Mouse (Mus musculus) embryonic facial prominence, embryonic 11.5 days (tissue): ENCODE results near the gene B3galt5. TPM values are rescaled to one million over a fixed set of nuclear protein-coding genes. Genes with fewer than 3 reads are reported as not detected.
"Not testable (repeated sequence)": the region's sequence is repeated elsewhere in the genome, so short reads cannot be mapped to it uniquely, and the experiment has no call there.

Experiments
- ATAC-seq: fragments of 200-750 bp; cut with Nextera tagmentation; replicated peaks from 2 replicates; pipeline ENCODE4 v1.8.0; 2017; ENCODE audit warnings: low read depth; ENCODE audit not compliant: insufficient number of reproducible peaks, low FRiP score, low TSS enrichment
- DNase-seq: peaks from one replicate; pipeline ENCODE4 v3.0.0-alpha.2; 2015; ENCODE audit warnings: low spot score
- H3K27ac ChIP-seq: fragments of 300-500 bp; sonication (generic); replicated peaks from 2 replicates; pipeline ENCODE4 v1.5.1; 2014; ENCODE audit warnings: mild to moderate bottlenecking, low read depth, low read length, control low read depth
- H3K27me3 ChIP-seq: fragments of 300-500 bp; sonication (generic); 2 replicates; pipeline ENCODE4 v1.6.1; 2014; ENCODE audit warnings: mild to moderate bottlenecking, low read length, moderate library complexity, mixed read lengths; ENCODE audit not compliant: control insufficient read depth, insufficient read depth
- H3K36me3 ChIP-seq: fragments of 300-500 bp; sonication (generic); replicated peaks from 2 replicates; pipeline ENCODE4 v1.6.1; 2014; ENCODE audit warnings: low read depth, mild to moderate bottlenecking, low read length, moderate library complexity, mixed read lengths; ENCODE audit not compliant: control insufficient read depth, insufficient read depth
- H3K4me1 ChIP-seq: fragments of 300-500 bp; sonication (generic); 2 replicates; pipeline ENCODE4 v1.6.1; 2014; ENCODE audit warnings: low read length, mixed read lengths; ENCODE audit not compliant: control insufficient read depth, insufficient read depth
- H3K4me2 ChIP-seq: fragments of 300-500 bp; sonication (generic); 2 replicates; pipeline ENCODE4 v1.6.1; 2014; ENCODE audit warnings: low read depth, mild to moderate bottlenecking, control low read depth, low read length, moderate library complexity
- H3K4me3 ChIP-seq: fragments of 300-500 bp; sonication (generic); 2 replicates; pipeline ENCODE4 v1.5.1; 2014; ENCODE audit warnings: low read depth, low read length, control low read depth
- H3K9ac ChIP-seq: fragments of 300-500 bp; sonication (generic); replicated peaks from 2 replicates; pipeline ENCODE4 v1.6.1; 2014; ENCODE audit warnings: mild to moderate bottlenecking, control low read depth, low read length
- H3K9me3 ChIP-seq: fragments of 300-500 bp; sonication (generic); replicated peaks from 2 replicates; pipeline ENCODE4 v1.6.1; 2016; ENCODE audit warnings: mild to moderate bottlenecking, low read length, inconsistent platforms, mixed read lengths; ENCODE audit not compliant: control insufficient read depth
- WGBS: fragments of 180-500 bp; shearing (Covaris S2); extraction: QIAGEN DNeasy Blood & Tissue Kit; methylation state at CpG from one replicate; pipeline ENCODE4 v1.1.7; 2014; 5-methylcytosine and 5-hydroxymethylcytosine counted together
- polyA plus RNA-seq: library from polyadenylated mRNA; unstranded; fragments of >200 nt; fragmentation: Nextera tagmentation; extraction: Ambion mirVana; gene quantifications from 2 replicates; pipeline ENCODE4 v1.2.1, GENCODE M21; 2014

Gene B3galt5
- polyA plus RNA-seq, 1 experiment from 2014 or later, result 1.2 TPM

DNA sequence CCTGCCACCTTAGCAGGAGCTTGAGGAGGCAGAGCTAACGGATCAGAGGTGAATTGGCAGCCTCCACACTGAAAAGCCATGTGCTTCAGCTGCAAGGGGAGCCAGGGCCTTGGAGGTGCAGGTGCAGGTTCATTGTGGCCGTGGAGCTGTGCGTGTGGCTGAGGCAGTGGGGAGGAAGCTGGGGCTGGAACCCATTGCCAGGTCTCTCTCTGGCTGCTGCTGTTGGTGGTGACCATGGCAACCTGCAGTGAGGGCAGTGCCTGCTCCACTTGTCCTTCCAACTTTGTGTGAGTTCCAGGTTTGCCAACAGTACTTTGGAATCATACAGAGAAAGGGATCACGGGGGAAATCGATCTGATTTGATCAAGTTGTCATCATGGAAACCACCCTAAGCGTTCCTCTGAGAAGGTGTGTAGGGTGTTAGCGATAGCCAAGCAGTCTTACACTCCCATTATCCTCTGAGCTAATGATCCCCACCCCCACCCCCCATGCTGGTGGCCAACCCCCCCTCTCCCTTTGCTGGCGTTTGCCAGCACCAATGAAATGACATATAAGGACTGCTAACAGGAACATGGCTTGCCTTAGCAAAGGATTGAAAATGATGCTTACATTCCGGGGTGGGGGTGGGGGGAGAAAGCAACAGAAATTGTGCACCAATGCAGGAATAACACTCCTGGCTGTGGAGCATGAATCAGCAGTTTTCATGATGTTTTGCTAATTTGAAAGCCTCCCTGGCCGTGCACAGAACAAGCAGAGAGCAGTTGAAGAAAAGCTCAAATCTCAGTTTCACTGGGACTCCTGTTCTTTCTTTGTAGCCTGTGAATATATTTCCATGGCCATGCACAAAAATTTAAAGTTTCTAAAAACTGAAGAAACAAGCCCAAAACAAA lies 90.8 kb downstream of the B3galt5 start:
- Histone ChIP-seq H3K4me3 (no peak overlapping the region), H3K9me3 (no peaks in the 10 kb centered on the region), H3K36me3 (no peaks in the 10 kb centered on the region), H3K4me2 (no peak overlapping the region), H3K4me1 (no peaks in the 10 kb centered on the region), H3K27ac (no peak overlapping the region), H3K27me3 (no peaks in the 10 kb centered on the region), H3K9ac (no peak overlapping the region)
- ATAC-seq (no peak), DNase-seq (peak; percentile 20)
- 51% methylated on average over 10 of the region's 10 CpGs for WGBS

DNA sequence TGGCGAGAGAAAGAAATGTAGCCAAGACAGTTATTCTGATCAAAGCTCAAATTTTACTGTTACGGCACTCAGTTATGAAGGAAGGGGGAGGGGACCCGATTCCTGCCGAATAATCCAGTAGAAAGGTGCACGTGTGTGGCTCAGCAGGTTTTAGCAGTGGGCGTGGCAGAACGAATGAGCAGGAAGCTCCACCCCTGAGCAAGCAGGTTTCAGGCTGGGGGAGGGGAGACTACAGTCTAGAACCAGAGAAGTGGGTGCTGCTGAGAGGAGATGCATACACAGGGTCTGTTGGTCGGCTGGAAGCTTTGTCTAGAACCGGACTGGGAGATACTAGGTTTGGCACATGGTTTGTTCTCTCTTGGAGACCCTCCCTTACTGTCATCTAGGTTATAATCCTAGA lies 91.7 kb downstream of the B3galt5 start:
- not testable (repeated sequence) for H3K4me3 ChIP-seq, DNase-seq, H3K9ac ChIP-seq, H3K36me3 ChIP-seq, H3K27ac ChIP-seq, H3K9me3 ChIP-seq, ATAC-seq, H3K4me2 ChIP-seq, H3K4me1 ChIP-seq, H3K27me3 ChIP-seq
- WGBS, result 45% methylated on average over 9 of the region's 9 CpGs

DNA sequence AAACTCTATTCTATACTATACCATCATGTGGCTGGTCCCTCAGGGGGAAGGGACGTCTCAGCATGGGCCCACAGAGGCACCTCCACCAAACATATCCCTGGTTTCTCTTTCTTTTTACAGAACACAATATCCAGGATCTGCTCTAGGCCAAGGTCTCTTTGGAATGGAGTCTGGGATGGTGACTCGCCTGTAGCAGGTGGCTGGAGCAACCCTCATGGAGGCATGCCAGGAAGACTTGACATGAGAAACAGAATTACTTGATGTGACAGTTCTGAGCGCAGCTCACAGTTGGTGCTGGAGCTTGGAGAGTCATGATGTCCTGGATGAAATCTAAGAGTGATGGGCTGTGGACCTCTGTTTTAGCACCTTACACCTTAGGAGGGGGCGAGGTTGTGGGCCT lies 104.0 kb downstream of the B3galt5 start:
- WGBS, result 83% methylated on average over 4 of the region's 4 CpGs
- no peak for ATAC-seq
- no peaks in the 10 kb centered on the region for H3K4me1 ChIP-seq

DNA sequence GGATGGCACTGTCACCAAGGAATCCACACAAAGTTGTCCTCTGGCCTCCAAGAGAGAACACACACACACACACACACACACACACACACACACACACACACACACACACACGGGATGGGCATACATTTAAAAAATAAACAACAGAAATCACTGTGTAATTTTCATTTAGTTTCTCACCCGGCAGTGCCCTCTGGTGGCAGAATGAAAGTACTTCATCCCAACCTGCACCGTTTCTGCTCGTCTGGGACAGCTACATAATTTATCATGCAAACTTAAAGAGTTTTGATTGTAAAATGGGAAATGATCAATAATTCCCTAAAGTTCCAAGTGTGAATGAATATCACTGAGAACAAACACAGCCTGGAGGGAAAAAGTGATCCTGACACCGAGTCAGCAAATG lies 105.7 kb downstream of the B3galt5 start:
- H3K36me3 ChIP-seq, result no peaks in the 10 kb centered on the region
- DNase-seq, result peak; percentile 63
- H3K9ac ChIP-seq, result no peak overlapping the region
- no peak for ATAC-seq
- no peaks in the 10 kb centered on the region for H3K9me3 ChIP-seq
- H3K27ac ChIP-seq, result no peak overlapping the region
- H3K4me1 ChIP-seq, result no peaks in the 10 kb centered on the region
- WGBS, result 10% methylated on average over 5 of the region's 5 CpGs
- no peak overlapping the region for H3K4me2 ChIP-seq
- H3K4me3 ChIP-seq, result no peak overlapping the region
- no peaks in the 10 kb centered on the region for H3K27me3 ChIP-seq

More for the DNA sequence above, 104.0 kb downstream of the B3galt5 start:
- no peak overlapping the region for H3K27ac ChIP-seq
- H3K27me3 ChIP-seq, result no peaks in the 10 kb centered on the region
- DNase-seq, result no peak
- H3K9ac ChIP-seq, result no peak overlapping the region
- no peak overlapping the region for H3K4me2 ChIP-seq
- H3K9me3 ChIP-seq, result no peaks in the 10 kb centered on the region
- H3K36me3 ChIP-seq, result no peaks in the 10 kb centered on the region
- no peak overlapping the region for H3K4me3 ChIP-seq

DNA sequence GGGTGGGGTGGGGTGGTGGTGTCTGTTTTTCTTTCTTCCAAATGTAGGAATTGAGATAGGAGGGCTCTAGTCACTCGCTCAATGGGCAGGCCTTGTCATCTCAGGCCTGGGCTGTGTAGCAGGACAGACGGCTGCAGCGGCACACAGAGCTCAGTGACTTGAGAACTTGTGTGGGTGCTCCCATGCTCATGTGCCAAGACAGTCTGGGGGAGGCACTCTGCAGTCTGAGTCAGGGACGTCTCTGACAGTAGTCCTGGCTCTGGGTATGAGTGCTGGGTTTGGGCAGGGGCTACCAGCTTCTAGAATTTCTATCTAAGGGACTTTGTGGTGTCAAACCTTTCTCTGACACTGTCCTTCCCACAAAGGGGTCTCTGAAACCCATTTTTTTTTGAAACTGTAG lies 106.3 kb downstream of the B3galt5 start:
- H3K9me3 ChIP-seq, result no peaks in the 10 kb centered on the region
- H3K4me3 ChIP-seq, result no peak overlapping the region
- H3K9ac ChIP-seq, result no peak overlapping the region
- no peak overlapping the region for H3K27ac ChIP-seq
- no peaks in the 10 kb centered on the region for H3K27me3 ChIP-seq
- H3K4me2 ChIP-seq, result no peak overlapping the region
- H3K36me3 ChIP-seq, result no peaks in the 10 kb centered on the region
- 76% methylated on average over 4 of the region's 4 CpGs for WGBS
- DNase-seq, result no peak
- no peak for ATAC-seq
- no peaks in the 10 kb centered on the region for H3K4me1 ChIP-seq

DNA sequence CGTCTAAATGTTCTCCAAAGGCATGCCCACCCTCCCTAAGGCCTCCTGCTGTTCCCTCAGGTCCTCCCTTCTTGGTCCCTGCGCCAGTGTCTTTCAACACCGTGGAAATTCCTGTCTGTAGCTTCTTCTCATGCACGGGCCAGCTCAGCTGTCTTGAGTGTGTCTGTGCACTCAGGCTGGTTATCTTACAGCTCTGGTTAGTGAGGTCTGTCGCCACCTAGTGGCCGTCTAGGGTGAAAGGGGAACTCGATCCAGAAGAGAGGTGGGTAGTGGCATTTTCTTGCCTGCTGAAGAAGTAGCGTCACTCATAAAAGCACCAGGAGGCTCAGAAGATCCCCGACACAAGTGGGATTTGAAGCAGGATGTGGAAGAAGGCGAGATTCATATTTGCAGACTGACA lies 109.5 kb downstream of the B3galt5 start:
- Histone ChIP-seq H3K9ac (no peak overlapping the region), H3K4me1 (no peaks in the 10 kb centered on the region), H3K9me3 (no peaks in the 10 kb centered on the region), H3K36me3 (no peaks in the 10 kb centered on the region), H3K27ac (no peak overlapping the region), H3K4me3 (no peak overlapping the region), H3K4me2 (no peak overlapping the region), H3K27me3 (no peaks in the 10 kb centered on the region)
- DNase-seq (peak; percentile 89), ATAC-seq (peak; percentile 57; the same call in 1 of the 2 replicates)
- 5% methylated on average over 10 of the region's 10 CpGs for WGBS

DNA sequence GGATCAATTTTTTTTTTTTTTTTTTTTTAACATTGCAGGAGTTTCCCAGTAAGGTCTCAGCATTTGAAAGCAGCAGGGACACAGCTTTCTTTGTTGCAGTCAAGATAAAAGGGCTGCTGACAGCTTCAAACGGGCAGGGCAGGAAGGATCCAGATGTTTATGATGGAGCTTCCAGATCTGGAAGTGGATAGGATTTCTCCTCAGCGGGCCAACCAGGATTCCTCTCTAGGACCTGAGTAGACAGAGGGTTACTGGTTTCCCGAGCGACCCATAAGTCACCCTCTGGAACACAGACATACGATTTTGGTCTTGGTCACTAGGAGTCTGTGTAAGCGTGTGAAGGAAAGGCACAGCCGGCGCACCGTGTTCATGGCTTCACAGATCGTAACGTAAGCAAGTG lies 112.5 kb downstream of the B3galt5 start:
- ATAC-seq, result no peak
- Histone ChIP-seq H3K36me3 (no peaks in the 10 kb centered on the region), H3K4me2 (no peak overlapping the region), H3K9ac (no peak overlapping the region), H3K4me3 (no peak overlapping the region), H3K27ac (no peak overlapping the region), H3K27me3 (no peaks in the 10 kb centered on the region), H3K4me1 (no peaks in the 10 kb centered on the region), H3K9me3 (no peaks in the 10 kb centered on the region)
- WGBS, result 62% methylated on average over 11 of the region's 11 CpGs
- peak; percentile 47 for DNase-seq

DNA sequence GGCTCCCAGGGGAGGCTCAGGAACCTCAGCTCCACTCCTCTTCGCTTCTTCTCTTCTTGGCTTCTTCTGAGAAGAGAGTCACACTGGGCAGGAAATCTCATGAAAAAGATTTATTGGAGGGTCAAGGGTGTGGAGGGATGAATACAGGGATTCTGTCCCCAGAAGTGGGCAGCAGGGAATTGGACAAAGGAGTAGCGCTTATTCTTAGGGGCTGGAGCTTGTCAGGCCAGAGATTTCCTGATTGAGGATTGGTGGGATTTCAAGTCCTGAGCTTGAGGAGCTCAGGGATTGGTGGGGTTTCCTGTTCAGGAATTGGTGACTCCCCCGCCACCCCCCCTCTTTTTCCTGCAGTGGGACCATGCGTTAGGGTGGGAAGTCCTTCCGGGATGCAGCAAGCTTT lies 113.2 kb downstream of the B3galt5 start:
- H3K9me3 ChIP-seq, result no peaks in the 10 kb centered on the region
- no peak overlapping the region for H3K9ac ChIP-seq
- WGBS, result 87% methylated on average over 5 of the region's 5 CpGs
- H3K27ac ChIP-seq, result no peak overlapping the region
- no peaks in the 10 kb centered on the region for H3K27me3 ChIP-seq
- no peaks in the 10 kb centered on the region for H3K4me1 ChIP-seq
- no peak overlapping the region for H3K4me3 ChIP-seq
- no peak for DNase-seq
- H3K4me2 ChIP-seq, result no peak overlapping the region
- ATAC-seq, result no peak
- H3K36me3 ChIP-seq, result no peaks in the 10 kb centered on the region
